Mouse (Mus musculus) adrenal gland, postnatal 14 days (tissue): Measurements from ENCODE around the gene Acaca. TPM values are rescaled to one million over a fixed set of nuclear protein-coding genes. Genes with fewer than 3 reads are reported as not detected.
"Not testable (repeated sequence)": the region's sequence is repeated elsewhere in the genome, so short reads cannot be mapped to it uniquely, and the experiment has no call there.

Experiments used
- DNase-seq: peaks from one replicate; pipeline ENCODE4 v3.0.0; 2021; ENCODE audit warnings: mixed read lengths
- total RNA-seq: library from RNA; stranded (reverse); gene quantifications from 2 replicates; pipeline ENCODE4 v1.2.3, GENCODE M21; 2021

The Acaca gene
- total RNA-seq, 1 experiment from 2014 or later: 100 TPM

- DNase-seq: no peak
Measured at GRCm38 (mm10) chr11:84332860-84333259, 203.4 kb downstream of the Acaca start.

- DNase-seq: not testable (repeated sequence)
Measured at GRCm38 (mm10) chr11:84338273-84338672, 208.8 kb downstream of the Acaca start.

GRCm38 (mm10) chr11:84340630-84341029, 211.2 kb downstream of the Acaca start:
- DNase-seq: no peak

GRCm38 (mm10) chr11:84344522-84345236, 215.2 kb downstream of the Acaca start:
- DNase-seq: no peak

- no peak for DNase-seq
Measured at GRCm38 (mm10) chr11:84347766-84348165, 218.3 kb downstream of the Acaca start.

GRCm38 (mm10) chr11:84348843-84349825, 219.7 kb downstream of the Acaca start:
- no peak for DNase-seq

GRCm38 (mm10) chr11:84351150-84351549, 221.7 kb downstream of the Acaca start:
- no peak for DNase-seq

GRCm38 (mm10) chr11:84353058-84353726, 223.7 kb downstream of the Acaca start:
- no peak for DNase-seq

- no peak for DNase-seq
Measured at GRCm38 (mm10) chr11:84357304-84357703, 227.8 kb downstream of the Acaca start.

- DNase-seq: peak; percentile 12
Measured at GRCm38 (mm10) chr11:84357771-84358170, 228.3 kb downstream of the Acaca start.

GRCm38 (mm10) chr11:84361551-84361950, 232.1 kb downstream of the Acaca start:
- DNase-seq: no peak

GRCm38 (mm10) chr11:84362633-84363243, 233.3 kb downstream of the Acaca start:
- DNase-seq: no peak

GRCm38 (mm10) chr11:84365313-84365712, 235.8 kb downstream of the Acaca start:
- DNase-seq: no peak

- DNase-seq: no peak
Measured at GRCm38 (mm10) chr11:84368902-84369301, 239.4 kb downstream of the Acaca start.

- no peak for DNase-seq
Measured at GRCm38 (mm10) chr11:84373122-84373521, 243.7 kb downstream of the Acaca start.

- DNase-seq: no peak
Measured at GRCm38 (mm10) chr11:84375951-84376496, 246.6 kb downstream of the Acaca start.

- DNase-seq: no peak
Measured at GRCm38 (mm10) chr11:84376510-84377365, 247.3 kb downstream of the Acaca start.

- DNase-seq: no peak
Measured at GRCm38 (mm10) chr11:84382450-84382849, 253.0 kb downstream of the Acaca start.

GRCm38 (mm10) chr11:84383891-84384290, 254.4 kb downstream of the Acaca start:
- no peak for DNase-seq

GRCm38 (mm10) chr11:84389332-84389731, 259.9 kb downstream of the Acaca start:
- DNase-seq: no peak

GRCm38 (mm10) chr11:84391126-84391525, 261.7 kb downstream of the Acaca start:
- DNase-seq: no peak
